Mouse (Mus musculus) frontal cortex, postnatal 36 days (tissue): Measurements from ENCODE around the gene Papss1.

Source experiments
- DNase-seq, 2 experiments: peaks; one replicate each; pipeline ENCODE4 v3.0.0; 2022; ENCODE audit warnings: low spot score in 2 of 2

The Papss1 gene

GRCm38 (mm10) chr3:131634091-131634490 is 69.5 kb downstream of the Papss1 start:
- DNase-seq = no peak

GRCm38 (mm10) chr3:131636126-131636525 is 71.6 kb downstream of the Papss1 start:
- DNase-seq = no peak

GRCm38 (mm10) chr3:131637008-131637407 is 72.4 kb downstream of the Papss1 start:
- DNase-seq = no peak

GRCm38 (mm10) chr3:131637664-131638063 is 73.1 kb downstream of the Papss1 start:
- no peak for DNase-seq

- no peak for DNase-seq
These were observed 73.6 kb downstream of the Papss1 start for GRCm38 (mm10) chr3:131638216-131638615.

GRCm38 (mm10) chr3:131642681-131643292 is 78.2 kb downstream of the Papss1 start:
- DNase-seq = peak in 1 of 2 experiments; percentile 26

GRCm38 (mm10) chr3:131645203-131645602 is 80.6 kb downstream of the Papss1 start:
- DNase-seq = no peak

- DNase-seq = peak in 1 of 2 experiments; percentile 16
These were observed 89.8 kb downstream of the Papss1 start for GRCm38 (mm10) chr3:131654366-131654765.

- peak in 1 of 2 experiments; percentile 13 for DNase-seq
These were observed 91.5 kb downstream of the Papss1 start for GRCm38 (mm10) chr3:131656032-131656431.

GRCm38 (mm10) chr3:131660126-131660525 is 95.6 kb downstream of the Papss1 start:
- no peak for DNase-seq

GRCm38 (mm10) chr3:131660629-131661028 is 96.1 kb downstream of the Papss1 start:
- no peak for DNase-seq

- no peak for DNase-seq
These were observed 98.1 kb downstream of the Papss1 start for GRCm38 (mm10) chr3:131662589-131663148.

- DNase-seq = no peak
These were observed 105.3 kb downstream of the Papss1 start for GRCm38 (mm10) chr3:131669910-131670309.

- DNase-seq = peak; percentile 73 to 79
These were observed 121.5 kb downstream of the Papss1 start for GRCm38 (mm10) chr3:131686106-131686505.

GRCm38 (mm10) chr3:131689949-131690348 is 125.4 kb downstream of the Papss1 start:
- no peak for DNase-seq

- DNase-seq = peak in 1 of 2 experiments; percentile 4
These were observed 126.0 kb downstream of the Papss1 start for GRCm38 (mm10) chr3:131690543-131690942.

GRCm38 (mm10) chr3:131691202-131691601 is 126.6 kb downstream of the Papss1 start:
- no peak for DNase-seq
